Mouse (Mus musculus) layer of hippocampus, adult 9-11 months (tissue): ENCODE results near the gene Mmel1.

Experiments used
- DNase-seq: peaks from one replicate; pipeline ENCODE4 v3.0.0; 2022

Mmel1 gene

DNA sequence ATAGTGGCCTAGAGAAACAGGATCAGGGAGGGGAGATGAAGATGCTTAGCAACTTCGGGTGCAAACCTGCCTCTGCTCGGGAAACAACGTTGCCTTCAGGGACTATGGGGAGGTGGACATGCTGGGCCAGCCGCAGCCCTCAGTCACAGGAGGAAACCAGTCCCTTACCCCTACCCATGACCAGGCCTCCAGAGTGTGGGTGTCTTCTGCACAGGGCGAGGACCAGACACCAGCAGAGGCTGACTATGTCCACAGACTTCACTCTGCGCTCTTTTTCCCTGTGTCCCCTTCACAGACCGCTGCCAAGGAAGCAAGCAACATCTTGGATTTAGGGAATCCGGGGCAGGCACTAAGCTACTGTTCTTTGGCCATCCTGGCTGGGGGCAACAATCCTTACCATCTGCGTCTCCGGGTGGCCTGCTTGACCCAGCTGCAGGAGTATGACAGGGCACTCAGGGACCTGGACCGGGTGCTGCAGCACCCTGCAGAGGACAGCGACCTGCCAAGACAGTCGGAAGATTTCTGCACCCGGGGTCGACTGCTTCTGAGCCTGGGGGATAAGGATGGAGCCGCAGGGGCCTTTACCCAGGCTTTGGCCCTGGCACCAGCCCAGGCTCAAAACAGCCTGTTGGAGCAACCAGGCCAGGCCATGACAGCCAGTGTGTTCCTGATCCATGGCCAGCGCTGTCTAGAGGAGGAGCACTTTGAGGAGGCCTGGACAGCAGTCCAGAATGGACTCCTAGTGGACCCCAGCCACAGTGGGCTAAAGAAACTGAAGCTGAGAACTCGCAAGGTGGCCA is 4.2 kb upstream of the Mmel1 start:
- DNase-seq: no peak

DNA sequence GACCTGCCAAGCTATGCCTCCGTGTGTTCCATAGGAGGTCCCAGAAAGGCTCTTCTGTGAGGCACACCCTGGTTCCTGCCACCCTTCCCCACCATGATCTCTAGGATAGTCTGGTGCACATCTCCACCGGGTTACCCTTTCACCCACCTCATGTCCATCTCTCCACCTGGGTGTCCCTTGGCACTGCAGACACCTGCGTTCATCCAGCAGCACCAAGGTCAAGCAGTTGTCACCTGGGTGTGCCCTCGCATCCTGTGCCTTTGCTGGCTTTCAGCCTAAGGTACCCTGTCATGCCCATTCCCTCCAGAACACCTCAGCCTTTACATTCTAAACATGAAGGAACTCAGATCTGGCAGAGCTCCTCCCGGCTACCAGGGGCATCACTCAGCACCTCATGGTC is 3.0 kb upstream of the Mmel1 start:
- no peak for DNase-seq

DNA sequence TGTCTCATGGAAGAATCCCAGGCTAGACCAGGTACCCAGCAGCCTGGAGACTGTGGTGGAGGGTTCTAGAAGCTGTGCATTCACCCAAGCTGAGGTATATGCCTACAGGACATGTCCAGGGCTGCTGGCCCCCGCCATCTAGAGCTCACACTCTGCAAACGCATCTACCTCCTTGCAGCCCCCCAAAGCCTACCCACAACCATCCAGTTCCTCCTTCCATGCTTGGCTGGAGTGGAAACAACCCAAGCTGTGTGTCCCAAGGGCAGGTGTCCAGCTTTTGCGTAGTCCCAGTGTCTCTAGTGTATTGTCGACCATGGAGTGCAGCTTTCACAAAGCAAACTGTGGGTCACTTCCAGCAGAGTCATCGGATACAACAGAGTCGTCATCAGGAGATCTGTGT is 2.1 kb upstream of the Mmel1 start:
- DNase-seq: no peak

DNA sequence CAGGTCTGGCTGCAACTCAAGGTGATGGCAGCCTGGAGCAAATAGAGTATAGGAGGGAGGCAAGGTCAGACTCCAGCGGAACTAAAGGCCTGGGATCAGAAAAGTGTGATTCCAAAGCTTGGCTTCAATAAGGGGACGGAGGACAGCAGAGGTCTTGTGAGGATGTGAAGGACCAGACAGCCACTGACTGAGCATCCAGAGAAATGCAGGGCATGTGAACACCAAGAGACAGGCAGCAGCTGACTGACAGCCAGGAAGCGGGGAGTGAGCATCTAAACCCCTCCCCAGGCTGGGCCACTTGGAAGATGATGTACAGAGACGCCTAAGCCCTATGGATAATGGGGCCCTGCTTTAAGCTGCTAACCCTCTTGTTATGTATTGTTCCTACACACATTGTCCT is 1.3 kb downstream of the Mmel1 start:
- no peak for DNase-seq

DNA sequence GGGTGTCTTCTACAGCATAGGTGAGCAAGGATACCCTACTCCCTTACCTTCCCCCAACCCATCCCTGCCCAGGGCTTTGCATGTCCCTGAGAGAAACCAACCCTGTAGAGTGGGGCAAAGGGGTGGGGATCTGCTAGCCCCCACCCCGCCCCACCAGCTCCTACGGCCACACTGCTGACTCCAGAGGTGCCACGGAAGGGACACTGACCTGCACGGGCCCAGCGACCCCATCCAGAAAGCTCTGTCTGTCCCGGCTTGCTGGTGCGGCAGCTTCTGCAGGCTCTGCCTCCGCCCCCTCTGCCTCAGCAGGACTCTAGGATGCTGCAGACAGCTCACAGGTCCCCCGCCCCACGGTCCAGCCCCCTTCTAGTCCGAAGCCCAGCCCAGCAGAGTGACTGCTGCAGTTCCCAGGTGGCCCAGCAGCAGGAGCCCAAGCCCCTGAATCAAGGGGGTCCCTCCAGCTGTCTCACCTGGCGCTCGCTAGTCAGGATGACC is 2.4 kb downstream of the Mmel1 start:
- DNase-seq: no peak

DNA sequence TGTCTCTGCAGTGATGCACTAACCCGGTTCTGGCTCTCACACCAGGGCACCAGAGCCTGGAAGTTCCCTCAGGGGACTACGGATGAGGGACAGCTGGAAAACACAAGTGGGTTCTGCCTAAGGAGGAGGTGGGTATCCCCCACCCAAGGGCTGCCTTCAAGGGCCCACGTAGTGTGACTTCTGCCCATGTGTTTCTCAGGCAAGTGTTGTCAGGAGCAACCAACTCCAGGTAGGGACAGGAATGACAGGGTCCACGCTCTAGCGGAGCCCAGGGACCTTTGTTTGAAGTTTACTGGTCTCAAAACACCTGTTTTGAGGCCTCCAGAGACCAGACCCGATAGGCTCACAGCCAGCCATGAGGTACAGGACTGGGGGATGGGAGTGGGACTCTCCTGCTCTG is 3.8 kb downstream of the Mmel1 start:
- DNase-seq: no peak

DNA sequence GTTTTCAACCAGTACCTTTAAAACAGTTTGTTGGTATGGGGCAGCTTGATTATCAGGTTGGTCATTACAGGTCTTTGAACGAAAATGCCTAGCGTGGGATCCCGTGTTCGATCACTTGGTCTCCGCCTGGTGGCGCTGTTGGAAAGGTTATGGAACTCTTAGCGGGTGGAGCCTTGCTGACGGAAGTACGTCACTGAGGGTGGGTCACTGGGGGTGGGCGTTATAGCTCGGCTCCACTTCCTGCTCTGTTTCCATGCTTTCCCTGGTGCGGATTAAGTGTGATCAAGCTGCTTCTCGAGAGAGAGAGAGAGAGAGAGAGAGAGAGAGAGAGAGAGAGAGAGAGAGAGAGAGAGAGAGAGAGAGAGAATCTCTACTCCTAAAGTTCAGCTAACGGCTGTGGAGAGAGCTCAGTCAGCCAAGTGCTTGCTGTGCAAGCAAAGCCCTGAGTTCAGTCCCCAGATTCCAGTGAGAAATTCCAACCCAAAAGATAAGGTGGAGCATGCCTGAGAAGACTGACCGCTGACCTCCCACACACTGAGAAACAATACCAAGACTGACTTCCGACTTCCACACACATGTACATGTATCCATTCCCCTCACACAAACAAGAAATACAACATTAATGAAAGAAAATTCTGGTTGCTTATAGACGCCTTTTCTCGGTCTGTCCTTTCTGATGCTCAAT is 8.6 kb downstream of the Mmel1 start:
- DNase-seq: peak; percentile 87

DNA sequence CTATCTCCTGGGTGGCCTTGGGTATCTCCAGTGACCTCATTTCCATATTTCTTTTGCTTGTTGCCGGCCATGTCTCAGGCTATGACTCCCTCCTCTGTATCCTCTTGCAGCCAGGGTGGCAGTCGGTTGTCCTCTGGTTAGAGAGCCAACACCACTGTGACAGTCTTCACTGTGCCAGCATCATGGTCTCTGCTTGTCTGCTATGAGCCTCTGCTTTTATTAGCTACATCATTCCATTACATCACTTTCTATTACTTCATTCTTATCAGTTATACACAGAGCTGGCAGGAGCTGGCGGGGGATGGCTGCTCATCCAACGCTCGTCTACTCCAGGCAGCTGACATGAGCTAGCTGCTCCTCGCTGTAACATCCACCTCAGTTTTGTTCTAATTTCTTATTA is 11.3 kb downstream of the Mmel1 start:
- peak; percentile 51 for DNase-seq

DNA sequence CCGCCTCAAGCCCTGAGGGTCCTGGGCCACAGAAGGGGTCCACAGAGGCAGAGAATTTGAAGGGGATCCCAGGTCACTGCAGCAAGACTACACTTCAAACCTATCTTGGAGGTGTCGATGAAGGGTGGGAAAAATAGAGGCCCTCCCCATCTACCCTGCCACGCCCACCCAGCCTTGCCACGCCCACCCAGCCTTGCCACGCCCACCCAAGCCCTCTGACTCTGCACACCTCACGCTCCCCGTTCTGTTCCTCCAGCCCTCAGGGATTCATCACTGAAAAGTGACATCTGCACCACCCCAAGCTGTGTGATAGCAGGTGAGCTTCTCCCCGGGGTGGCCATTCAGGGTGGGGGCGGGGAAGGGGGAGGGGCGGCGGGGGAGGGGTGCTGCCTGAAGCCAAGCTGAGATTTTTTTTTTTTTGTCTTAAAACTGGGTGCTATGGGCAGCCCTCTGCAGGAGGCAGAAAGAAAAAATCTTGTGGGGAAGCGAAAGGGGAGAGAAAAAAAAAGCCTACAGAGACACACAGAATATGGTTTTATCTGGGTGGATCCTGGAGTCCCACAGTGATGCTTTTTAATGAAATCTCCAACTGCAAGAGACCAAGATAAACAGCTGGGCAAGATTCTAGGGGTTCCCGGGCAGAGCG is 12.8 kb downstream of the Mmel1 start:
- DNase-seq: no peak

DNA sequence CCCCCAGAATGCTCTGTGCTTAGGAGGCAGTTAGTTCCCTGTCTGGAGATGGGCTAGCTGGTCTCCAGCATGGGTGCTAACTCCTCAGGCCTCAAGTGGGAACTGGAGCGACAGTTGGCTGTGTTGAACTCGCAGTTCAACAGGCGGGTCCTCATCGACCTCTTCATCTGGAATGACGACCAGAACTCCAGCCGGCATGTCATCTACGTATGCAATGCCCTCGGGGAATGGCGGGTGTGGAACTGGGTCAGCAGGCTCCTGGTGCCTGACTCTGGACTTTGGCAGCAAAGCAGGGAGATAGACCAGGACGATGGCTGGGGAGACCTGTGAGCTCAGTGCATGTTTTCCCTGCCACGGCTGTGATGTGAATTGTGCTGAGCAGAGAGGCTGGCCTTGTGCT is 16.0 kb downstream of the Mmel1 start:
- DNase-seq: no peak

DNA sequence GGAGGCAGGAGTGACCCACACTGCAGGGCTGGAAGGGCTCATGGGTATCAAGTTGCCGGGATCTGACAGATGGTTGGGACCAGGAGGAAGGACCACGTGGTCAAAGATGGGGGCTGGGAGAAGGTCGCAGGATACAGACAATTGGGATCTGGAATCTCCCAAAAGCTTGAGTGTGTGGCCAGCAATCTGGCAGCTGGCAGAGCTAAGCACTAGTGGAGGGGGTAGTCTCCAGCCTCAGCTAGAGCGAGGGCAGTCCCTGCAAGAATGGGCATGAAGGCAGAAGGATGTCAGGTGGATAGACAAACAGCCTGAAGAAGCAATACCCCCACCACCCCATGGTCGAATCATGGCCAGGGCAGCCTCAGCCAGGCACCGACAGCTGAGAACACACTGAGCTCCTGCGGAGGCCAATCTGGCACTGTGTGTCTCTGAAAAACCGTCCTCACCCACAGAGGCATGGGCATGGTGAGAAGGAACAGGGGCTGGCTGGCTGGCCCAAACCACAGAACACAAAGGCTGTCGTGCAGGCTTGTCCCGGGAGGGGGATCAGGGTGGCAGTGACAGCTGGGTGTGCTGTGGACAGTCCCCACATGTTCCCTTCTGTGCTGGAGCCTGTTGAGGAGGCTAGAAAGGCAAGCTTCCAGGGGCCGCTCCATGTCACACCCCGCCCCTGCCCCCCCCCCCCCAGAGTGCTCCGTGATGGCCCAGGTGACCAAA is 17.6 kb downstream of the Mmel1 start:
- DNase-seq: no peak

DNA sequence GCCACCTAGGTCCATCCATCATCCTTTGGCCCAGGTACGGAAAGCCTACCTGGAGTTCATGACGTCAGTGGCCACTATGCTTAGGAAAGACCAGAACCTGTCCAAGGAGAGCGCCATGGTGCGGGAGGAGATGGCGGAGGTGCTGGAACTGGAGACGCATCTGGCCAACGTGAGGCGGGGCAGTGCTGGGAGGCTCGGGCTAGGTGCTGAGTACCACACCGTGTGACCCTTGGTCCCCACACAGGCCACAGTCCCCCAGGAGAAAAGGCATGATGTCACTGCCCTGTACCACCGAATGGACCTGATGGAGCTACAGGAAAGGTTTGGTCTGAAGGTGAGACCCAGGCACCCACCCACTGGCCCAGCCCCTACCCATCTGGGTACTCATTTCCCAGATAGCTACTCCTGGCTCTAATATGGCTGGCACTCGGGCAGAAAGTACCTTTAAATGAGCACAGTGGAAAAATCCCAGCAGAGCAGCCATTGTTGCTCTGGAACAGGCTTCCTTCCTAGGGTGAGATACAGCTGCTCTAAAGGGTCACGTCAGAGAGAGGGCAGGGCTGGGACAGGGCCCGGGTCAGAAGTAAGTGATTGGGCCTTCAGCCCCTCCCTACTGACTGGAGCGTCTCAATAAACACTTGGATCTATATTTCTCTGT is 18.3 kb downstream of the Mmel1 start:
- DNase-seq: no peak

DNA sequence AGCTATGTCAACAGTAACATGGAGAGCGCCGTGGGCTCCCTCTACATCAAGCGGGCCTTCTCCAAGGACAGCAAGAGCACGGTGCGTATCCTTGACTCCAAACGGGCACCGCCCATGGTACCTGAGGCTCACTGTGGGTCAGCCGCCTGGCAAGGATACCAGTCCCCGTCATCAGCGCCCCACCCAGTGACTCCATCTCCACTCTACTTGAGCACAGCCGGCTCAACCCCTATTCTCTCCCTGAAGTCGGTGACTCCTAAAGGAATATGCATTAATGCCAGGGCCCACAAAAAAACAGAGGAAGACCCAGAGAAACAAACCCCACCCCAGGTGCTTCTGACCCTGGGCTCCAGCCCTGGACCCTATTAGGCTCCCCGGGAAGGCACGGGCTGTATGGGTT is 21.5 kb downstream of the Mmel1 start:
- DNase-seq: no peak

DNA sequence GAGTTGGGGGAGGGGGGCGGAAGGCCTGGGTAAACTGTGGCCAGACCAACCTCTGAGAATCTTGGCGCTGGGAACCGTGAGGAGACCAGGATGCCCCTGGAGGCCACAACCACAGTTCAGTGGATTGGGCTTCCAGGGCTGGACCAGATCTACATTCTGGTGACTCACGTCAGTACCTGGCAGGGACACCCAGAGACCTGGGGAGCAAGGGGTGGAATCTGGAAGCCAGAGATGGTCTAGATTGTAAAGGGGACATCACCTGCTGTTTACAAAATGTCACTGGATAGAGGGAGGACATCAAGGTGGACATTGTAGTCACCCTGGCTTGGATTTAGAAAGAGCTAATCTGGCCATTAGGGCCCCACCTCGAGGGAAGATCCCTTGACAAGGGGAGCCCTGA is 26.2 kb downstream of the Mmel1 start:
- no peak for DNase-seq

DNA sequence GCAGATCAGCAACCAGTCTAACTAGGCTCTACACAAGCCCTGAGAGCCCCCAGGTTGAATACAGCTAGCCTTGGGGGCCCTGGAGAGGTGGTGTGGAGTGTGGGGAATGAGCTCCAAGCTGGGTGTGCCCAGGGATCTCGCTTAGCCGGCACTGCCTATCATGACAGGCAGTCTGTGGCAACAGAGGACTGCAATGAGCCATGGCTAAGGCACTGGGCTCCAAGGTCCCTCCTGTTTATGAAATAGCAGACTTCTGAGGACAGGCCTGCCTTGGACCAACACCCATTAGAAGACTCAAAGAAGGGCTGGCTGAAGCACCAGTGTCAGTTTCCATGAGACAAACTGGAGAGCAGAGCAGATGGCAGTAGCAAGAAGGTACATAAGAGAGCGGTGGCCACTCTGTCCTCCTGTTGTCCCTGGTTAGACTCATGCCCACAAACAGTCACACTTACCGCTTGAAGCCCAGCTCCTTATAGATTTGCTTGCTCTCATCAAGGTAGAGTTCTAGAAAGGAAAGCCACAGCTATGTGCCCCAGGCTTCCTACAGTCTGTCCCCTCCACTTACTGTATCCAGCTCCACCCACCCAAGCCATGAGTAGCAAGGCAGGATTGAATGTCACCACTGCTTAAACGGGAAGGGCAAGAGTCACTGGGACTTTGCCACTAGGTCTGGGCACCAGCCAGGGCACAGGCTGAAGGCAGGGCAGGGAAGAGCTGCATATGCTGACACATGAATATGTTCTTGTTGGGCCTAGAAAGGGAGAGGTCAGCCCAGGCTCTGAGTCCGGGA is 28.5 kb downstream of the Mmel1 start:
- no peak for DNase-seq

DNA sequence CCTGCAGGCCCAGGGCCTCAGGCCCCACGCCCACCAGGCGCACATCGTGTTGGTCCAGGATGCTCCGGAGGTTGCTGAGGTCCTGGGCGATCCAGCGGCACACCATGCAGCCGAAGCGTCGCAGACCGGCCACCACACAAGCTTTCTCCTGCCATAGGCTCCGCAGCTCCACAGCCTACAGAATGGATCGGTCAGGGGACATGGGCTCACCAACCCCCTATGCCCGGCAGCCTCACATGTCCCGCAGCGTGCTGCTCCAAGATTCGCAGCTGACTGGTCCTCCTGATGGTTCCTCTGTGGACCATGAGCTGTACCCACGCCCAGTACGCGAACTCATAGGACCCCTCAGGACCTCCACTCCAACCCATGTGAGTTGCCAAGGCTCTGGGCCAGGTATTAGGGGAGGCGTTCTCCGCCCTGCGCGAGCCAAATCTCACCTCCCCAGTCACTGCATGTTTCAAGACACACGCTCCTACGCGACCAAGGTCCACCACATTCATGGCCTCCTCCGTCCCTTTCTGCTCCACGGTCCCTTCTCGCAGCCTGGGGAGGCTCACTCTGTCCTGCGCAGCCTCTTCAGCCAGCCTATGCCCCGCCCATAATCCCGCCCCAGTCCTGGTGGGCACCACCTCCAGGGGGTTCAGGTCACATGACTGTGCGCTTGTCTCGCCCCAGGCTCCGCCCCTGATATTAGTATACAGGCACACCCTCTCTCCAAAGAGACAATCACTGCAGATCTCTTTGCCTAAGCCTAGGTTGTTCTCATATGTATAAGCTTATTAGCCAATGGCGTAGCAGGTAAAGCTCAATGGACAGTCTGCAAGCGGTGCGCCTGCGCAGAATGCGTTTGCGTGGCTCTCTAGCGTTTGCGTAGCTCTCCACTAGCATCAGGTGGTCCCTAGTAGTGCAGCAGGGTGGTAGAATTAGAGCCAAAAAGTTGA is 29.4 kb downstream of the Mmel1 start, which contains the start of gene Fam213b:
Fam213b (minus strand) TSS at position 630 of the 941 bp plus-strand sequence.
- peak; percentile 91 for DNase-seq

DNA sequence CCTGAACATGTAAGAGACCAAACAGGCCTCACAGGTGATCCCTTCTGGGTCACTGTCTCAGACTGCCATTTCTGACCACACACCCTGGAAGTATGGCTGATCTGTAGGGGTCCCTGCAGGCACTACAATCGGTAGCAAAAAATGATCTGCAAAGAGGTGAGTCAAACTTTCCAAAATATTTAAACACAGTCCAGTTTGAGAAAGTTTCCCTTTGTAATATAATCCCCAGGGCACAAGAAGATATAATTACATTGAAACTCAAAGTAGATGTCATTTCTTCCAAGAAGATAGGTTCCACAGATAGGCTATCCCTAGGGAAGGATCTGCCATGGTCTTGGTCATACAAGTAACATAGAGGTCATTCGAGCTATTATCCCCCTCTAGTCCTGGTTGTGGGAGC is 33.0 kb downstream of the Mmel1 start:
- DNase-seq: no peak

DNA sequence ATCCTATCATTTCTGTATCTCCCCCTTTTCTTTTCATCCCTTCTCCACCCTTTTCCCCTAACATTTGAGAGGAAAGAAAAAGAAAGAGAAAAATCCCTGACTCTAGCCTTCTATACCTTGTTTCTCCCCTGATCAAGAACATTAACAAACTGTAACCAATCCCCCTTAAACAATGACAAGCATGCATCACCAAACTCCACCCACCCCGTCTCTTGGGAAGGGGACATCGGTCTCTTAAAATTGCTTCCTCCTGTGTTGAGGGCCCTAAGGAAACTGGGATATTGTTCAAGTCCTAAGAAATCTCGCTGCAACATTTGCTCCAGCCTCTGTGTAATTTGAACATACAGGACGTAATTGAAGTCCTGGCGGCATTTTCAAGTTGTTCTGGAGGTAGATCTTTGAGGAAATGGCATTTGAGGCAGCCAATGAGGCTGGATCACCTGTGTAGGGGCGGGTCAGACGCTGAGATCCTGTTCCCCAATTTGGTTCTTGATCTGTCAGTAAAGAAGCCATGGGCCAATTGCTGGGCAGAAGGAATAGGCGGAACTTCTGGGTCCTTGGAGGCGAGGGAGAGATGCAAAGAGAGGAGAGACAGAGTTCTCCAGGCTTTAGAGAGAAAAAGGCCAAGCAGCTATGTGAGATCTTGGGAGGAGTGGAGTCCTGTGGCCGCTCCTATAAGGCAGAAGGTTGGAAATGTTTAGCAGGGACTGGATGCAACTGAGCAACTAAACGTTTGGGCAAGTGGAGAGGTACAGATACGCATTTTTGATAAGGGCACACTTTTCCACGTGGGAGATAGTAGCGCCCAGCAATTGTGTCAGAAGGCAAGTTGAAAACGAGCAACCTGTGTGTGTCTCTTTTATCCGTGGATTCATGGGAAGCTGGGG is 35.0 kb downstream of the Mmel1 start:
- peak; percentile 88 for DNase-seq

DNA sequence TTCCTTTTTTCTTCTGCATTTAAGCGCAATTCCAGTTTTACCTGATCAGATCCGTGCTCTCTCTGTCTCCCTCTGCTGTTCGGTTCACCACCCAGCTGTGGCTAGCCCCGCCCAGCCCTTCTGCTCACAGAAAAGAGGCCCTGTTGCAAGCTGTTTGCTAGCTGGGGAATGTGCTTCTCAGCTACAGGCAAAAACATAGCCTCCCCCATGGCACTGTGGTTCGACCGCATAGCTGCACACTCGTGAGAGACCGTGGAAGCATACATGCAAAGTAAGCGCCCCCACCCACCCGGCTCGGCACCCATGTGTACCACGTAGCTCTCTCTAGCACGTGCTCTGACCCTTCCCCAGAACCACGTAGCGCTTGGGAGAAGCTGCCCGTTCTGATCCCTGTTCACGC is 38.4 kb downstream of the Mmel1 start:
- DNase-seq: peak; percentile 69

DNA sequence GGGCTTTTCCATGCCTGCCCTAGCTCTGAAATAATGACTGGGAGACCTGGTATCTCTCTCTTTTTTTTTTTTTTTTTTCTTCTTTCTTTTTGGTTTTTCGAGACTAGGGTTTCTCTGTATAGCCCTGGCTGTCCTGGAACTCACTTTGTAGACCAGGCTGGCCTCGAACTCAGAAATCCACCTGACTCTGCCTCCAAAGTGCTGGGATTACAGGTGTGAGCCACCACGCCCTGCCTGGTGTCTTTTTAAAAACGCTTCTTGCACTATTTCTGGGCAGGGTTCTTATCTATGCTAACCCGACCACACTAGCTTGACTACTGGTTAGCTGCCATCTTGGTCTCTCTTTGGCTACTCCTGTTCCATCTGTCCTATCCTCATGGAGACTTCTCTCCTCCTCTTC is 39.1 kb downstream of the Mmel1 start:
- DNase-seq: no peak
